Mouse (Mus musculus) G1E (cell line): ENCODE data around the gene Ddn.

Experiments used
- CTCF ChIP-seq: IDR thresholded peaks from 2 replicates; pipeline ENCODE4 v1.5.1; 2012; ENCODE audit warnings: low read depth, low read length, inconsistent platforms, mixed read lengths
- GATA1 ChIP-seq: IDR thresholded peaks from 2 replicates; pipeline ENCODE4 v1.6.1; 2012; ENCODE audit warnings: borderline replicate concordance, low read length, inconsistent platforms, mixed read lengths
- GATA2 ChIP-seq: IDR thresholded peaks from 2 replicates; pipeline ENCODE4 v1.6.1; 2012; ENCODE audit warnings: low read depth, low read length, inconsistent platforms, borderline replicate concordance

- TF ChIP-seq CTCF = no peak
- no peak for TF ChIP-seq GATA1
- no peak for TF ChIP-seq GATA2
Observed at GRCm38 (mm10) chr15:98777762-98778161, 31.5 kb downstream of the Ddn start, which contains the start of gene Wnt10b.
